Mouse (Mus musculus) heart, postnatal 0 days (tissue): ENCODE data around the gene A030014E15Rik.

Source experiments
- CTCF ChIP-seq: IDR thresholded peaks from 2 replicates; pipeline ENCODE4 v1.5.1; 2016; ENCODE audit warnings: antibody characterized with exemption, control low read depth, low read depth
- EP300 ChIP-seq: IDR thresholded peaks from 2 replicates; pipeline ENCODE4 v1.6.1; 2016; ENCODE audit warnings: antibody characterized with exemption, low read depth

- TF ChIP-seq CTCF (no peak), EP300 (no peak)
Observed at GRCm38 (mm10) chr1:82948601-82949000, 23.9 kb downstream of the A030014E15Rik start.
